Mouse (Mus musculus) gastrocnemius, postnatal 4 days (tissue): ENCODE results near the gene Tbc1d8. TPM values are rescaled to one million over a fixed set of nuclear protein-coding genes. Genes with fewer than 3 reads are reported as not detected.

ENCODE experiments used
- total RNA-seq, 2 experiments: library from RNA; stranded (reverse); gene quantifications; 2 replicates each; pipeline ENCODE4 v1.2.3; 2021

The Tbc1d8 gene
- total RNA-seq, 2 experiments from 2014 or later = 21.2 to 21.4 TPM

Other genes with a start within 250 kb of the Tbc1d8 start
- gene Rpl31, start 110.9 kb downstream of the Tbc1d8 start, total RNA-seq = 1,000 to 10,000 TPM; 1,069 to 1,134 TPM
- 10 to 100 TPM; 20.0 to 21.8 TPM for gene Cnot11, start 56.2 kb upstream of the Tbc1d8 start, total RNA-seq
- gene Rnf149, start 98.7 kb upstream of the Tbc1d8 start, total RNA-seq = 10 to 100 TPM; 12.6 to 14.2 TPM
- gene Creg2, start 172.7 kb upstream of the Tbc1d8 start, total RNA-seq = under 1 TPM in 1 of 2 experiments, not detected in 1; 0.10 TPM
- gene Rfx8, start 242.2 kb upstream of the Tbc1d8 start, total RNA-seq = under 1 TPM in 1 of 2 experiments, not detected in 1; 0.41 TPM